Mouse (Mus musculus): ENCODE results near the gene Klhl13.

GRCm38 (mm10) chrX:23350083-23350482, 14.8 kb downstream of the Klhl13 start:
- TF ChIP-seq POLR2A (IDR thresholded peaks at IDR 0.05; ENCODE audit: extremely low read depth, insufficient read depth, low read length): no peak
- no peak for TF ChIP-seq CTCF (IDR thresholded peaks at IDR 0.05; ENCODE audit: extremely low read depth, insufficient read depth, low read length)
